7 mouse cellular contexts compared by ENCODE assay signal in genomic region chr1:166379630-166380231, GRCm38 (mm10). TPM values are rescaled to one million over a fixed set of nuclear protein-coding genes. Genes with fewer than 3 reads are reported as not detected.
DNase-seq lines count a peak whose midpoint lies in the region; ATAC-seq lines count a peak whose summit lies in the region.

No protein-coding gene starts in this region.

- peak; percentile 56 for ATAC-seq in intestine, embryonic 15.5 days
- ATAC-seq in midbrain, embryonic 11.5 days (ENCODE audit: low FRiP score), result peak; percentile 54

- peak overlapping the region; percentile 84 for H3K4me3 ChIP-seq in intestine, embryonic 15.5 days (replicated peaks)
- peak overlapping the region; percentile 99 for H3K4me3 ChIP-seq in limb, embryonic 10.5 days
- peak overlapping the region; percentile 95 for H3K4me3 ChIP-seq in midbrain, embryonic 11.5 days (ENCODE audit: low read depth, low read length)

- DNase-seq in adrenal gland, adult (ENCODE audit: inconsistent age in 2 of 2, low spot score in 1 of 2), result peak; percentile 69 to 90
- DNase-seq in embryo, embryonic 10 days (ENCODE audit: low spot score), result peak; percentile 75
- DNase-seq in gastrocnemius, postnatal 36 days, result peak; percentile 10 to 59
- peak; percentile 75 for DNase-seq in limb, embryonic 10.5 days (ENCODE audit: low spot score)
- DNase-seq in midbrain, embryonic 11.5 days (ENCODE audit: low spot score, missing footprints), result peak; percentile 97
- DNase-seq in skeletal muscle tissue, adult 2 months (ENCODE audit: low read depth, low spot score), result peak; percentile 35

- peak overlapping the region; percentile 85 for H3K27ac ChIP-seq in intestine, embryonic 15.5 days
- peak overlapping the region; percentile 98 for H3K27ac ChIP-seq in limb, embryonic 10.5 days
- peak overlapping the region; percentile 80 for H3K27ac ChIP-seq in midbrain, embryonic 11.5 days (ENCODE audit: low read depth, low read length)

- intact Hi-C loops in gastrocnemius, postnatal 36 days (cut with DNase I), result no loop called here

- peaks cover 14% of the 10 kb centered on the region for H3K4me1 ChIP-seq in intestine, embryonic 15.5 days (replicated peaks)
- peaks cover 30% of the 10 kb centered on the region for H3K4me1 ChIP-seq in limb, embryonic 10.5 days
- peaks cover 17% of the 10 kb centered on the region for H3K4me1 ChIP-seq in midbrain, embryonic 11.5 days (ENCODE audit: control insufficient read depth, insufficient read depth, low read length)

- no peaks in the 10 kb centered on the region for H3K9me3 ChIP-seq in intestine, embryonic 15.5 days
- no peaks in the 10 kb centered on the region for H3K9me3 ChIP-seq in limb, embryonic 10.5 days (replicated peaks)
- no peaks in the 10 kb centered on the region for H3K9me3 ChIP-seq in midbrain, embryonic 11.5 days (ENCODE audit: control insufficient read depth, low read length)

- 0 out of 2 replicates have a peak, but pooled peaks cover 3% of the 10 kb centered on the region for H3K36me3 ChIP-seq in intestine, embryonic 15.5 days
- peaks cover 33% of the 10 kb centered on the region for H3K36me3 ChIP-seq in limb, embryonic 10.5 days
- H3K36me3 ChIP-seq in midbrain, embryonic 11.5 days (ENCODE audit: control insufficient read depth, insufficient read depth, low read length), result peaks cover 5% of the 10 kb centered on the region; the same call in 1 of the 2 replicates

- H3K9ac ChIP-seq in intestine, embryonic 15.5 days, result peak overlapping the region; percentile 96
- peak overlapping the region; percentile 97 for H3K9ac ChIP-seq in midbrain, embryonic 11.5 days (ENCODE audit: low read length)

- under 1% methylated on average over 41 of the region's 41 CpGs for WGBS in intestine, embryonic 15.5 days
- WGBS in limb, embryonic 10.5 days, result under 1% methylated on average over 41 of the region's 41 CpGs
- under 1% methylated on average over 41 of the region's 41 CpGs for WGBS in midbrain, embryonic 11.5 days

- H3K27me3 ChIP-seq in intestine, embryonic 15.5 days (replicated peaks), result no peaks in the 10 kb centered on the region
- no peaks in the 10 kb centered on the region for H3K27me3 ChIP-seq in limb, embryonic 10.5 days (ENCODE audit: low read depth, poor library complexity, severe bottlenecking)
- H3K27me3 ChIP-seq in midbrain, embryonic 11.5 days (ENCODE audit: control insufficient read depth, insufficient read depth, low read length), result no peaks in the 10 kb centered on the region

- H3K4me2 ChIP-seq in intestine, embryonic 15.5 days (replicated peaks), result peak overlapping the region; percentile 73
- H3K4me2 ChIP-seq in midbrain, embryonic 11.5 days, result peak overlapping the region; percentile 69

RNA-seq across cellular contexts. Expression of gene Tada1, which starts 0.8 kb away (rescaled TPM):
- 1 to 10 TPM; 5.1 to 5.2 TPM for total RNA-seq in gastrocnemius, postnatal 36 days (2021)
- polyA plus RNA-seq in intestine, embryonic 15.5 days (2015; fragmentation: Nextera tagmentation; extraction: Ambion mirVana), result 41.5 and 41.7 TPM in 2 replicates
- 66.6 and 69.8 TPM in 2 replicates for polyA plus RNA-seq in limb, embryonic 10.5 days (2016; fragmentation: Nextera tagmentation; extraction: Ambion mirVana)
- polyA plus RNA-seq in midbrain, embryonic 11.5 days (2014; fragmentation: Nextera tagmentation; extraction: Ambion mirVana), result 70.5 and 73.5 TPM in 2 replicates

RNA-seq across cellular contexts. Expression of gene Pogk, which starts 29.9 kb away (rescaled TPM):
- total RNA-seq in gastrocnemius, postnatal 36 days (2021), result 1 to 10 TPM; 7.3 to 9.0 TPM
- 9.0 and 10.4 TPM in 2 replicates for polyA plus RNA-seq in intestine, embryonic 15.5 days (2015; fragmentation: Nextera tagmentation; extraction: Ambion mirVana)
- polyA plus RNA-seq in limb, embryonic 10.5 days (2016; fragmentation: Nextera tagmentation; extraction: Ambion mirVana), result 17.5 and 24.6 TPM in 2 replicates
- 39.8 and 41.6 TPM in 2 replicates for polyA plus RNA-seq in midbrain, embryonic 11.5 days (2014; fragmentation: Nextera tagmentation; extraction: Ambion mirVana)

Comparison
In these comparisons a context has a peak if more than half of its experiments do, and no peak if none do; other contexts are left out.
1. Peak in every context shown above with its lines: DNase-seq, ATAC-seq, H3K4me3 ChIP-seq and H3K27ac ChIP-seq.
2. DNase-seq: peak in every context shown above with its lines; median percentile 97 in midbrain, embryonic 11.5 days; 80 in adrenal gland, adult; 75 in embryo, embryonic 10 days; 75 in limb, embryonic 10.5 days; 35 in skeletal muscle tissue, adult 2 months; 34 in gastrocnemius, postnatal 36 days.